Mouse (Mus musculus): Measurements from ENCODE around the gene Fam178b.

GRCm38 (mm10) chr1:36547981-36548598 is 134.9 kb downstream of the Fam178b start:
- TF ChIP-seq CTCF (IDR thresholded peaks at IDR 0.05; ENCODE audit: low read depth, low read length) (no peak), POLR2A (IDR thresholded peaks at IDR 0.05; ENCODE audit: borderline replicate concordance, low read depth, low read length) (no peak)

All from bone marrow macrophage, adult 2 months (primary cell).